Comparison of ENCODE assay signal across 13 mouse cellular contexts in the genomic region with DNA sequence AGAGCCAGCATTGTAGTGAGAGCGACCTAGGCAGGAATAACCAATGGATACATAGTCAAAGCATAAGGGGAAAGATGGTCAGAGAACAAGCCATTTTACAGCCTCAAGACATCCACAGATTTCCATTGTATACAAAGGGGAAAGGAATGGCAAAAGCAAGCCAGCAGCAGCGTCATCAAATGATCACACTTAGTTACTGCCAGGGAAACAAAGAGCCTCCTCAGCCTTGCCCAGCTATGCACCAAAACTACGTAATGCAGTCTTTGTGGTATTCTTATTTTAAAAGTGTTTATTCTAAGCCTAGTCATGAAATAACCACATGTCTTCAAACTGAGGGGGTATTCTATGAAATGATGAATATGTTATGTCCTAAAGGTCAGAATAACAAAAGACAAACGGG.
DNase-seq lines count a peak whose midpoint lies in the region; ATAC-seq and TF ChIP-seq lines count a peak whose summit lies in the region.
"Had no signal": no experiment of that assay in that cellular context is flagged by ENCODE, and none has a peak within 500 bp of the region (broad histone marks: within the 10 kb centered on the region; RNA-seq: fewer than 3 reads in every experiment).

No protein-coding gene starts in this region.

- TF ChIP-seq EP300 in lung, postnatal 0 days (IDR thresholded peaks at IDR 0.05): peak; percentile 51; the same call in 1 of the 2 replicates

- H3K27ac ChIP-seq in forebrain, embryonic 10.5 days: peak overlapping the region; percentile 53; the same call in 1 of the 2 replicates
- peak overlapping the region; percentile 72; the same call in 1 of the 2 replicates for H3K27ac ChIP-seq in lung, postnatal 0 days (ENCODE audit: low read length)
- H3K27ac ChIP-seq: heart, embryonic 15.5 days had no signal

- H3K9me3 ChIP-seq in forebrain, embryonic 10.5 days: no peaks in the 10 kb centered on the region
- H3K9me3 ChIP-seq in lung, postnatal 0 days (ENCODE audit: low read length): no peaks in the 10 kb centered on the region
- H3K9me3 ChIP-seq: heart, embryonic 15.5 days had no signal

- peak; percentile 53 for ATAC-seq in lung, postnatal 0 days

- 82% methylated on average over 4 of the region's 4 CpGs for WGBS in forebrain, embryonic 10.5 days
- WGBS in lung, postnatal 0 days: 50% methylated on average over 4 of the region's 4 CpGs

- H3K4me2 ChIP-seq in lung, postnatal 0 days (replicated peaks; ENCODE audit: low read depth, low read length): no peak overlapping the region
- H3K4me2 ChIP-seq: heart, embryonic 15.5 days had no signal

- H3K36me3 ChIP-seq in forebrain, embryonic 10.5 days (replicated peaks): no peaks in the 10 kb centered on the region
- no peaks in the 10 kb centered on the region for H3K36me3 ChIP-seq in lung, postnatal 0 days (ENCODE audit: insufficient read depth, low read length)
- H3K36me3 ChIP-seq: heart, embryonic 15.5 days had no signal

- no peak overlapping the region for H3K9ac ChIP-seq in lung, postnatal 0 days (replicated peaks; ENCODE audit: low read depth)
- H3K9ac ChIP-seq: heart, embryonic 15.5 days had no signal

- H3K4me3 ChIP-seq in forebrain, embryonic 10.5 days: no peak overlapping the region
- no peak overlapping the region for H3K4me3 ChIP-seq in lung, postnatal 0 days (ENCODE audit: low read depth, low read length)
- H3K4me3 ChIP-seq: heart, embryonic 15.5 days had no signal

- DNase-seq in layer of hippocampus, adult 9-11 months: peak; percentile 55
- DNase-seq in layer of hippocampus, postnatal 10 days (ENCODE audit: low spot score in 2 of 2): no peak
- peak; percentile 28 for DNase-seq in NIH3T3 (ENCODE audit: low read depth)
- no peak for DNase-seq in forebrain, embryonic 10.5 days (ENCODE audit: extremely low spot score, low spot score)
- peak; percentile 82 for DNase-seq in lung, postnatal 0 days (ENCODE audit: low spot score)
- no peak for DNase-seq in cerebellum, postnatal 25 days
- DNase-seq in urinary bladder, postnatal 25 days (ENCODE audit: low spot score): no peak
- no peak for DNase-seq in left cerebral cortex, adult 8-10 months (ENCODE audit: low spot score in 2 of 2)
- DNase-seq: adrenal gland, adult 2 months; kidney, adult 11 months; kidney, postnatal 36 days; thymus, adult 18-20 months had no signal

- H3K4me1 ChIP-seq in forebrain, embryonic 10.5 days: peaks cover 72% of the 10 kb centered on the region
- peaks cover 4% of the 10 kb centered on the region; the same call in 1 of the 2 replicates for H3K4me1 ChIP-seq in lung, postnatal 0 days (ENCODE audit: insufficient read depth, low read depth, low read length)

- H3K27me3 ChIP-seq in forebrain, embryonic 10.5 days (ENCODE audit: poor library complexity, severe bottlenecking): no peaks in the 10 kb centered on the region
- H3K27me3 ChIP-seq in lung, postnatal 0 days (replicated peaks; ENCODE audit: insufficient read depth, low read length): no peaks in the 10 kb centered on the region
- H3K27me3 ChIP-seq: heart, embryonic 15.5 days had no signal

- TF ChIP-seq CTCF in lung, postnatal 0 days (IDR thresholded peaks at IDR 0.05): no peak

Comparison
In these comparisons a context has a peak if more than half of its experiments do, and no peak if none do; other contexts are left out.
1. DNase-seq: peak in layer of hippocampus, adult 9-11 months (single experiment), NIH3T3 (single experiment) and lung, postnatal 0 days (single experiment); none in layer of hippocampus, postnatal 10 days (0 of 2), forebrain, embryonic 10.5 days (single experiment), cerebellum, postnatal 25 days (0 of 2), urinary bladder, postnatal 25 days (single experiment) and left cerebral cortex, adult 8-10 months (0 of 2).